Mouse (Mus musculus) liver, adult 2 months (tissue): Measurements from ENCODE around the gene Il13ra1.

ENCODE experiments used
- CTCF ChIP-seq: fragments of 200-500 bp; IDR thresholded peaks from 2 replicates; pipeline ENCODE4 v1.5.1; 2011; ENCODE audit warnings: low read depth, low read length, control low read depth
- POLR2A ChIP-seq: fragments of 200-500 bp; IDR thresholded peaks from 2 replicates; pipeline ENCODE4 v1.6.1; 2011; ENCODE audit warnings: low read length, control low read depth; ENCODE audit not compliant: insufficient read depth; ENCODE audit errors: extremely low read depth

DNA sequence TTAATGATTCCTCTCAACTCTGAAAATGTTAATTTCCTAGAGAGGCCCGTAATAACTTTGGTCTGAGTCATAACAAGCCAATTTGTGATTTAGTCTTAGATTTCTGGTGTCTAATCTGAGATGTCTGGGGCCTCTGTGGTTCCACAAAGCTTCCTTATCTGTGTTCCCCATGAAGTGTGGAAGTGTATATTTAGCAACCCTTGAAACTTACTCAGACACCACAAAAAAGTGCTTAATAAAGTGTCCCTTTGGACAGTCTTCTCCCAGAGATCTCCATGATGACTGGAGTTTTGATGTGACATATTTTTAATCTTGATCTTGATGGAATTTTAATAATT, 17.8 kb downstream of the Il13ra1 start:
- no peak for TF ChIP-seq CTCF
- TF ChIP-seq POLR2A = no peak
